Mouse (Mus musculus) megakaryocyte, embryonic 14.5 days (primary cell): ENCODE results near the gene Immt.
A peak's percentile ranks its signal among the peaks of the same experiment; 100 is the strongest.

ENCODE experiments used
- FLI1 ChIP-seq: IDR thresholded peaks from 2 replicates; pipeline ENCODE4 v1.6.1; 2012; ENCODE audit warnings: low read length, inconsistent platforms, mixed read lengths
- GATA1 ChIP-seq: IDR thresholded peaks from 3 replicates; pipeline ENCODE4 v1.6.1; 2012; ENCODE audit warnings: mixed read lengths, low read length, inconsistent platforms, borderline replicate concordance

DNA sequence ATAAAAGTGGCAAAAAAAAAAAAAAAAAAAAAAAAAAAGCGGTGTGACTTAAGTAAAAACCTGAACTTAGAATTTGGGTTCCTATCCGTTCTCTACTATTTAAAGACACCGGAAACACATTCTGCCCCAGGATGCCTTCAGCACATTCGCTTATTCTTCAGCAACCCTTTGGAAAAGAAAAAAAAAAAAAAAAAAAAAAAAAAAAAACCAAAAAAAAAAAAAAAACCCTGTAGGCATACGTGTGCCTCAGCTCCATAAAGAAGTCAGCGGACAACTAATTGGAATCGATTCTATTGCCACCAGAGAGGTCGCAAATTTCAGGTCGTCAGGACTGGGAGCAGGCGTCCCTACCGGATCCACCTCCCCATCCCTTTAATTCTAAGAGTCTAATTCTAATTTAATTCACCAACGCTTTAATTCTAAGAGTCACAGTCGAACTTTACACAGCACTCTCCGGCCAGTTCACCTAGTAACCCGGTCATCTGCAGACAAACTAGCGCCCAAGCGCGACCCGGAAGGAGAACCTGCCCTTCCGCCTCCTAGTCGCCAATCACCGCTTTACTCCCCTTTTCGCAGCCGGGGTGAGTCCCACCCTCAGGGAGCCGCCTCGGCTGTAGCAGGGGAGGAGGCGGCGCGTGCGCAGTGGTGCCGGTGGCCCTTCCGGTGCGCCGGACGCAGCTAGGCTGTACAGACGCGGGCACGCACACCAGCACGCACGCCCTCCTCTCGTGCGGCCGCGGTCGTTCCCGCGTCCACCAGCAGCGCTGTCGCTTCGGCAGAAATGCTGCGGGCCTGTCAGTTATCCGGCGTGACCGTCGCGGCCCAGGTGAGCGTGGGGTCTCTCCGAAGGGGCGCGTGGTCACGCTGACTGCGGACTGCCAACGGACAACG, at the start of gene Immt:
- TF ChIP-seq GATA1 (no peak), FLI1 (peak; percentile 32; the same call in 1 of the 2 replicates)
